Mouse (Mus musculus) CD4-positive naive resting alpha-beta T cell, adult 57 days (primary cell): Measurements from ENCODE around the gene Gm16427. TPM values are rescaled to one million over a fixed set of nuclear protein-coding genes. Genes with fewer than 3 reads are reported as not detected.

ENCODE experiments used
- total RNA-seq: library from RNA; stranded (reverse); gene quantifications from one replicate; pipeline ENCODE4 v1.2.4, GENCODE M21; 2023

Gene Gm16427
- total RNA-seq = not detected

DNA sequence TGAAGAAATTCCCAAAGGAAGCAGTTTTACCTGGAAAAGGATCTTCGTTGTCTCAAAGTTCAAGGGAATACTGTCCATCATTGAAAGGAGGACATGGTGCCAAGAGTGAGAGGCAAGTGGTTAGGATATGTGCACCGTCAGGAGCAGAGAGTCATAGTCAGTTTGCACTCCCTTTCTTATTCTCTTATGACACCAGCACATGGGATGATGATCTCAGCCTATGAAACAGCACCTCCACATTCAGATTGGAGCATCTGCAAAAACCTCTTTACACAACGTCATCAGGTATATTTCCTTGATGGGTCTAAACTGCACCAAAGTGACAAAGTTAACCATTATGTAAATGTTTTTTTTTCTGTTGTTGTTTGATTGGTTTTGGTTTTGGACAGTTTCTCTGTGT is at the start of gene Gm16427:
Gm16427 (minus strand) TSS at position 101 of the 400 bp plus-strand sequence.

Other genes with a start within 250 kb of the Gm16427 start
- not detected for gene C87414, start 131.4 kb upstream of the Gm16427 start, total RNA-seq